Mouse (Mus musculus) midbrain, embryonic 11.5 days (tissue): ENCODE data around the gene Slc1a4. TPM values are rescaled to one million over a fixed set of nuclear protein-coding genes. Genes with fewer than 3 reads are reported as not detected.

ENCODE experiments used
- ATAC-seq: fragments of 200-750 bp; cut with Nextera tagmentation; 2 replicates; pipeline ENCODE4 v1.8.0; 2017; ENCODE audit warnings: moderate TSS enrichment, moderate library complexity; ENCODE audit not compliant: low FRiP score
- DNase-seq: peaks from one replicate; pipeline ENCODE4 v3.0.0; 2015; ENCODE audit warnings: low spot score; ENCODE audit errors: missing footprints
- H3K27ac ChIP-seq: fragments of 300-500 bp; sonication (generic); 2 replicates; pipeline ENCODE4 v1.5.1; 2014; ENCODE audit warnings: low read depth, low read length
- H3K27me3 ChIP-seq: fragments of 300-500 bp; sonication (generic); 2 replicates; pipeline ENCODE4 v1.6.1; 2014; ENCODE audit warnings: mild to moderate bottlenecking, low read length, moderate library complexity, mixed read lengths; ENCODE audit not compliant: control insufficient read depth, insufficient read depth
- H3K36me3 ChIP-seq: fragments of 300-500 bp; sonication (generic); 2 replicates; pipeline ENCODE4 v1.6.1; 2014; ENCODE audit warnings: mild to moderate bottlenecking, low read length, moderate library complexity, mixed read lengths; ENCODE audit not compliant: control insufficient read depth, insufficient read depth
- H3K4me1 ChIP-seq: fragments of 300-500 bp; sonication (generic); 2 replicates; pipeline ENCODE4 v1.6.1; 2014; ENCODE audit warnings: low read length; ENCODE audit not compliant: control insufficient read depth, insufficient read depth
- H3K4me2 ChIP-seq: fragments of 300-500 bp; sonication (generic); 2 replicates; pipeline ENCODE4 v1.6.1; 2014; ENCODE audit warnings: mild to moderate bottlenecking, moderate library complexity
- H3K4me3 ChIP-seq: fragments of 300-500 bp; sonication (generic); 2 replicates; pipeline ENCODE4 v1.5.1; 2014; ENCODE audit warnings: low read depth, low read length
- H3K9ac ChIP-seq: fragments of 300-500 bp; sonication (generic); 2 replicates; pipeline ENCODE4 v1.6.1; 2014; ENCODE audit warnings: low read length
- H3K9me3 ChIP-seq: fragments of 300-500 bp; sonication (generic); 2 replicates; pipeline ENCODE4 v1.6.1; 2016; ENCODE audit warnings: low read length; ENCODE audit not compliant: control insufficient read depth
- WGBS: fragments of 180-500 bp; shearing (Covaris S2); extraction: QIAGEN DNeasy Blood & Tissue Kit; methylation state at CpG from one replicate; pipeline ENCODE4 v1.1.7; 2014; 5-methylcytosine and 5-hydroxymethylcytosine counted together
- polyA plus RNA-seq: library from polyadenylated mRNA; unstranded; fragments of >200 nt; fragmentation: Nextera tagmentation; extraction: Ambion mirVana; gene quantifications from 2 replicates; pipeline ENCODE4 v1.2.1, GENCODE M21; 2014

Slc1a4 gene
- polyA plus RNA-seq, 1 experiment from 2014 or later, result 20.2 TPM

GRCm38 (mm10) chr11:20329711-20330110 lies 2.8 kb downstream of the Slc1a4 start:
- no peaks in the 10 kb centered on the region for H3K27me3 ChIP-seq
- no peak overlapping the region for H3K9ac ChIP-seq
- WGBS, result 93% methylated on average over 5 of the region's 5 CpGs
- ATAC-seq, result no peak
- DNase-seq, result no peak
- no peak overlapping the region for H3K4me3 ChIP-seq
- H3K27ac ChIP-seq, result no peak overlapping the region
- H3K9me3 ChIP-seq, result no peaks in the 10 kb centered on the region
- H3K4me1 ChIP-seq, result peaks cover 9% of the 10 kb centered on the region
- no peaks in the 10 kb centered on the region for H3K36me3 ChIP-seq
- no peak overlapping the region for H3K4me2 ChIP-seq

- WGBS, result 94% methylated on average over 6 of the region's 6 CpGs
- ATAC-seq, result no peak
- peaks cover 9% of the 10 kb centered on the region for H3K4me1 ChIP-seq
Measured at GRCm38 (mm10) chr11:20328771-20329170, 3.7 kb downstream of the Slc1a4 start.

GRCm38 (mm10) chr11:20326328-20326995 lies 6.1 kb downstream of the Slc1a4 start:
- Histone ChIP-seq H3K9ac (no peak overlapping the region), H3K4me1 (peaks cover 3% of the 10 kb centered on the region), H3K4me2 (no peak overlapping the region), H3K4me3 (no peak overlapping the region), H3K27ac (no peak overlapping the region), H3K36me3 (no peaks in the 10 kb centered on the region), H3K27me3 (no peaks in the 10 kb centered on the region), H3K9me3 (no peaks in the 10 kb centered on the region)
- 78% methylated on average over 11 of the region's 11 CpGs for WGBS
- ATAC-seq, result no peak
- DNase-seq, result no peak

More at GRCm38 (mm10) chr11:20328771-20329170, 3.7 kb downstream of the Slc1a4 start:
- Histone ChIP-seq H3K9ac (no peak overlapping the region), H3K4me3 (no peak overlapping the region), H3K4me2 (no peak overlapping the region), H3K9me3 (no peaks in the 10 kb centered on the region), H3K27me3 (no peaks in the 10 kb centered on the region), H3K36me3 (no peaks in the 10 kb centered on the region), H3K27ac (no peak overlapping the region)
- no peak for DNase-seq

- H3K9me3 ChIP-seq, result no peaks in the 10 kb centered on the region
- H3K4me1 ChIP-seq, result no peaks in the 10 kb centered on the region; the same call in 1 of the 2 replicates
- WGBS, result 91% methylated on average over 9 of the region's 9 CpGs
- no peak overlapping the region for H3K9ac ChIP-seq
- no peak overlapping the region for H3K27ac ChIP-seq
- H3K4me2 ChIP-seq, result no peak overlapping the region
- no peaks in the 10 kb centered on the region for H3K27me3 ChIP-seq
- no peaks in the 10 kb centered on the region for H3K36me3 ChIP-seq
- no peak for ATAC-seq
- no peak for DNase-seq
- H3K4me3 ChIP-seq, result no peak overlapping the region
Measured at GRCm38 (mm10) chr11:20325073-20325694, 7.3 kb downstream of the Slc1a4 start.

- DNase-seq (no peak), ATAC-seq (no peak)
- no peaks in the 10 kb centered on the region for H3K9me3 ChIP-seq
- 94% methylated on average over 3 of the region's 3 CpGs for WGBS
- H3K27me3 ChIP-seq, result no peaks in the 10 kb centered on the region
- H3K4me2 ChIP-seq, result no peak overlapping the region
- no peak overlapping the region for H3K9ac ChIP-seq
- H3K27ac ChIP-seq, result no peak overlapping the region
- H3K36me3 ChIP-seq, result no peaks in the 10 kb centered on the region
- no peaks in the 10 kb centered on the region; the same call in 1 of the 2 replicates for H3K4me1 ChIP-seq
- H3K4me3 ChIP-seq, result no peak overlapping the region
Measured at GRCm38 (mm10) chr11:20324006-20324405, 8.5 kb downstream of the Slc1a4 start.

- Histone ChIP-seq H3K9ac (no peak overlapping the region), H3K4me2 (no peak overlapping the region), H3K4me3 (no peak overlapping the region), H3K27me3 (no peaks in the 10 kb centered on the region), H3K4me1 (no peaks in the 10 kb centered on the region; the same call in 1 of the 2 replicates), H3K36me3 (no peaks in the 10 kb centered on the region), H3K27ac (no peak overlapping the region), H3K9me3 (no peaks in the 10 kb centered on the region)
- DNase-seq (no peak), ATAC-seq (no peak)
- 68% methylated on average over 3 of the region's 3 CpGs for WGBS
Measured at GRCm38 (mm10) chr11:20322366-20322765, 10.1 kb downstream of the Slc1a4 start.

- H3K4me1 ChIP-seq, result no peaks in the 10 kb centered on the region
- DNase-seq, result no peak
- no peaks in the 10 kb centered on the region for H3K27me3 ChIP-seq
- H3K27ac ChIP-seq, result no peak overlapping the region
- no peak overlapping the region for H3K4me2 ChIP-seq
- no peak overlapping the region for H3K4me3 ChIP-seq
- H3K9ac ChIP-seq, result no peak overlapping the region
- WGBS, result 78% methylated on average over 3 of the region's 3 CpGs
- H3K36me3 ChIP-seq, result no peaks in the 10 kb centered on the region
- H3K9me3 ChIP-seq, result no peaks in the 10 kb centered on the region
- ATAC-seq, result no peak
Measured at GRCm38 (mm10) chr11:20320661-20321060, 11.9 kb downstream of the Slc1a4 start.

GRCm38 (mm10) chr11:20318659-20319454 lies 13.7 kb downstream of the Slc1a4 start:
- 82% methylated on average over 16 of the region's 16 CpGs for WGBS
- Histone ChIP-seq H3K4me3 (no peak overlapping the region), H3K27ac (no peak overlapping the region), H3K4me2 (no peak overlapping the region), H3K9me3 (no peaks in the 10 kb centered on the region), H3K9ac (no peak overlapping the region), H3K4me1 (no peaks in the 10 kb centered on the region), H3K27me3 (no peaks in the 10 kb centered on the region), H3K36me3 (no peaks in the 10 kb centered on the region)
- peak; percentile 72 for DNase-seq
- no peak for ATAC-seq

GRCm38 (mm10) chr11:20313576-20313975 lies 18.9 kb downstream of the Slc1a4 start:
- Histone ChIP-seq H3K4me1 (no peaks in the 10 kb centered on the region), H3K36me3 (no peaks in the 10 kb centered on the region), H3K4me3 (no peak overlapping the region), H3K9ac (no peak overlapping the region), H3K27ac (no peak overlapping the region), H3K4me2 (no peak overlapping the region), H3K27me3 (no peaks in the 10 kb centered on the region), H3K9me3 (no peaks in the 10 kb centered on the region)
- ATAC-seq (no peak), DNase-seq (no peak)
- 96% methylated on average over 8 of the region's 8 CpGs for WGBS
